Mouse (Mus musculus) neural tube, embryonic 14.5 days (tissue): Measurements from ENCODE around the gene Gm28510. TPM values are rescaled to one million over a fixed set of nuclear protein-coding genes. Genes with fewer than 3 reads are reported as not detected.
"Not testable (repeated sequence)": the region's sequence is repeated elsewhere in the genome, so short reads cannot be mapped to it uniquely, and the experiment has no call there.

Experiments
- ATAC-seq: fragments of 200-750 bp; cut with Nextera tagmentation; 2 replicates; pipeline ENCODE4 v1.8.0; 2017; ENCODE audit warnings: low read depth, mild to moderate bottlenecking, moderate TSS enrichment, moderate library complexity
- H3K27ac ChIP-seq: fragments of 300-500 bp; sonication (generic); 2 replicates; pipeline ENCODE4 v1.5.1; 2014; ENCODE audit warnings: low read depth, mild to moderate bottlenecking, control low read depth, low read length, moderate library complexity, mixed read lengths
- H3K27me3 ChIP-seq: fragments of 300-500 bp; sonication (generic); 2 replicates; pipeline ENCODE4 v1.6.1; 2014; ENCODE audit warnings: low read length; ENCODE audit not compliant: control insufficient read depth, insufficient read depth
- H3K36me3 ChIP-seq: fragments of 300-500 bp; sonication (generic); 2 replicates; pipeline ENCODE4 v1.6.1; 2014; ENCODE audit warnings: low read length, mixed read lengths; ENCODE audit not compliant: control insufficient read depth, insufficient read depth
- H3K4me1 ChIP-seq: fragments of 300-500 bp; sonication (generic); 2 replicates; pipeline ENCODE4 v1.6.1; 2014; ENCODE audit warnings: low read length; ENCODE audit not compliant: control insufficient read depth, insufficient read depth
- H3K4me2 ChIP-seq: fragments of 300-500 bp; sonication (generic); 2 replicates; pipeline ENCODE4 v1.6.1; 2014; ENCODE audit warnings: mild to moderate bottlenecking, low read depth, low read length, control low read depth
- H3K4me3 ChIP-seq: fragments of 300-500 bp; sonication (generic); 2 replicates; pipeline ENCODE4 v1.5.1; 2014; ENCODE audit warnings: low read depth, low read length, control low read depth, mixed read lengths
- H3K9ac ChIP-seq: fragments of 300-500 bp; sonication (generic); replicated peaks from 2 replicates; pipeline ENCODE4 v1.6.1; 2014; ENCODE audit warnings: low read depth, mild to moderate bottlenecking, control low read depth, low read length, mixed read lengths
- H3K9me3 ChIP-seq: fragments of 300-500 bp; sonication (generic); 2 replicates; pipeline ENCODE4 v1.6.1; 2016; ENCODE audit warnings: low read length; ENCODE audit not compliant: control insufficient read depth
- WGBS: fragments of 180-500 bp; shearing (Covaris S2); extraction: QIAGEN DNeasy Blood & Tissue Kit; methylation state at CpG from one replicate; pipeline ENCODE4 v1.1.7; 2014; 5-methylcytosine and 5-hydroxymethylcytosine counted together
- polyA plus RNA-seq: library from polyadenylated mRNA; unstranded; fragments of >200 nt; fragmentation: Nextera tagmentation; extraction: Ambion mirVana; gene quantifications from 2 replicates; pipeline ENCODE4 v1.2.1, GENCODE M21; 2014

Gene Gm28510
- not detected in 2 replicates for polyA plus RNA-seq

DNA sequence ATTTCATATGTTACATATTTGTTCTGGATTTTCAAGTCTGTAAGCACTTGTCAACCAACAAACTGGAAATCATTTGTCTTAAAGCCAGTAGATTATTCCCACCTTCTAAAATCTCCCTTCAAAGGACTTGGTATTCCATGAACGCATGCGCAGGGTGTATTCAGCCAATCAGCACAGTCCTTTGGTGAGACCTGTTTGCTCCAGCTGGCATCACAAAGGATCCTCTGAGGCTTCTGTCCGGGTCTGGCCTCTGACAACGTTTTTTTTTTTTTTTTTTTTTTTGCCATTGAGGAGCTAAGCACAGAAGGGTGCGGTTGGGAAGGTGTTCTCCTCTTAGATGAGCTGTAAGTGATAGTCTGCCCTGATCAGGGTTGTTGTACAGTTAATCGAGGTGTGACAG lies at the start of gene Gm28510:
Gene Gm28510, plus strand, starts transcription at position 301 of the 400 bp plus-strand sequence.
- H3K4me3 ChIP-seq, H3K36me3 ChIP-seq, H3K4me1 ChIP-seq, H3K27ac ChIP-seq, H3K9ac ChIP-seq, H3K27me3 ChIP-seq, ATAC-seq, H3K4me2 ChIP-seq, H3K9me3 ChIP-seq: not testable (repeated sequence)
- no CpG with 5 or more reads among the region's 6 CpGs for WGBS

Other genes with a start within 250 kb of the Gm28510 start
- not detected in 2 replicates for gene Gm20834, start 88.1 kb upstream of the Gm28510 start, polyA plus RNA-seq
- gene Gm20737, start 123.3 kb downstream of the Gm28510 start, polyA plus RNA-seq, result not detected in 2 replicates
- not detected in 2 replicates for gene Gm21775, start 140.7 kb downstream of the Gm28510 start, polyA plus RNA-seq
- gene Gm21900, start 203.6 kb downstream of the Gm28510 start, polyA plus RNA-seq, result not detected in 2 replicates